Mouse (Mus musculus) adrenal gland, adult 2 months (tissue): ENCODE results near the gene Nampt. TPM values are rescaled to one million over a fixed set of nuclear protein-coding genes. Genes with fewer than 3 reads are reported as not detected.

Experiments
- DNase-seq: peaks from one replicate; pipeline ENCODE4 v3.0.0; 2021
- polyA plus RNA-seq: library from polyadenylated mRNA; depleted of rRNA; stranded (reverse); fragments of >200 nt; gene quantifications from 2 replicates; pipeline ENCODE4 v1.2.3, GENCODE M21; 2012; rRNA removed
- total RNA-seq, 2 experiments: library from RNA; stranded (reverse); gene quantifications; 2 replicates each; pipeline ENCODE4 v1.2.3; 2021

Gene Nampt
- total and polyA plus RNA-seq, 3 experiments: 23.4 to 130 (median 105) TPM

GRCm38 (mm10) chr12:32901005-32901404 is 81.7 kb downstream of the Nampt start:
- DNase-seq: no peak

Other genes starting within 250 kb of the Nampt start
- 100 to 1,000 TPM; 109 to 117 TPM for gene Sypl, start 134.3 kb downstream of the Nampt start, total RNA-seq
- gene Sypl, start 134.3 kb downstream of the Nampt start, polyA plus RNA-seq: 27.4 and 41.4 TPM in 2 replicates